Mouse (Mus musculus) heart, postnatal 0 days (tissue): ENCODE data around the gene Pitpnm3.

Experiments used
- CTCF ChIP-seq: IDR thresholded peaks from 2 replicates; pipeline ENCODE4 v1.5.1; 2016; ENCODE audit warnings: antibody characterized with exemption, control low read depth, low read depth
- EP300 ChIP-seq: IDR thresholded peaks from 2 replicates; pipeline ENCODE4 v1.6.1; 2016; ENCODE audit warnings: antibody characterized with exemption, low read depth

DNA sequence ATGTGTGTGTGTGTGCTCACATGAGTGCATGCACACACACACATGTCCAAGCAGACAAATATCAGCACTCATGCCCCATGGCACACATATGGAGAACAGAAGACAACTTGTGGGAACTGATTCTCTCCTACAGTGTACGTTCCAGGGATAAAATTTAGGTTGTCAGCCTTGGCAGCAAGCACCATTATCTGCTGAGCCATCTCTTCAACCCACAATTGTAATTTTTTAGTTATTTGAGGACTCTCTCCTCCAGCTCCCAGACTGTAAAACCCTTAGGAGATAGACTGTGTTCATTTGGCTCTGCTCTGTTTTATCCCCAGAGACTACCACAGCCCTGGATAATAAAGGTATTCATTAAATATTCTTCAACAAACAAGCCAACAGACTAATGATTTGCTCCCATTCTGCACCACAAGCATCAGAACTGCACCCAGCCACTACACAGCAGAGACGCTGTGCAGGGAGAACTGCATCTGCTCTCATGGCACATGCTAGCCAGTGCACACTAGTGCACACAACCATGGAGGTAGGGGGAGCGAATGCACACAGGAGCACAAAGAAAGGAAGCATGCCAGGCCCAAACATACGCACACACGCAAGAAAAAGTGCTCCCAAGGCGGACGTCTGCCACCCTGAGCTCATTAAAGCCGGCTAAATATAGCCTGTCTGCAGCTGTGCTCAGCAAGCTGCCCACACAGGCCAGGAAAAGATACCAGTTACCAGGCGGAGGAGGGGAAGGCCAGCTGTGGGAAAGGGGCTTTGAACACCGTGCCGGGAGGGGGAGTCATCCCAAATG, 49.1 kb downstream of the Pitpnm3 start:
- TF ChIP-seq CTCF: no peak; the same call in 1 of the 2 replicates
- TF ChIP-seq EP300: no peak
